Mouse (Mus musculus): ENCODE measurements around the gene Igdcc3. TPM values are rescaled to one million over a fixed set of nuclear protein-coding genes. Genes with fewer than 3 reads are reported as not detected.

Igdcc3 gene
- total and polyA plus RNA-seq, 3 experiments, result 0.21 to 0.26 TPM; not detected in 1

DNA sequence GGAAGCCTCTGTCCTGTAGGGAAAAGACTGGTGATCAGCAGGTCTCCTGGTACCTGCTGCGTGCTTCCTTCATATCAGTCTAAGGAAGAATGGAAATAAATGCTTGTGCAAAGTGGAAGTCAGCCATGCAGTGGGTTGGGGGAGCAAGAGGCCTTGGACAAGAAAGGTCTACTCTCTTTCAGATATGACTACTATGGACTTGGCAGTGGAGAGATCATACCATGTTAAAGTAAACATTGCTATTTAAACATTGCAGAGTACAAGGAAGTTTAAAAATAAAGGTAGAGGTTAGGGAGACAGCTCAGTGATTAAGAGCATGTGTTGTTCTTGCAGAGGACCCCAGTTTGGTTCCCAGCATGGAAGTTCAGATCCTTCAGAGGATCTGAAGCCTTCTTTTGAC is 33.1 kb upstream of the Igdcc3 start:
- no peaks in the 10 kb centered on the region for H3K79me2 ChIP-seq (replicated peaks; ENCODE audit: control insufficient read depth, extremely low read depth, insufficient read depth, poor library complexity, severe bottlenecking)
- H3K9ac ChIP-seq (ENCODE audit: insufficient read depth, low read depth), result no peak overlapping the region
- H3K4me1 ChIP-seq (ENCODE audit: control insufficient read depth in 1 of 2, insufficient read depth in 2 of 2), result peaks cover 4 to 20% of the 10 kb centered on the region in 2 experiments
- DNase-seq (ENCODE audit: extremely low read depth), result no peak
- in situ Hi-C loops (cut with MboI; ENCODE audit: low pct_ligation_motif_present, low pct_unique_long_range_greater_than_20kb, low sequenced_read_pairs) (no loop called here), dilution Hi-C loops (cut with MboI; ENCODE audit: extremely low pct_ligation_motif_present, extremely low pct_unique_long_range_greater_than_20kb, low sequenced_read_pairs) (no loop called here)
- H3K4me3 ChIP-seq (replicated peaks in 1 of 3; ENCODE audit: low read depth in 2 of 3, low read length in 2 of 3, poor library complexity in 1 of 3), result no peak overlapping the region
- TF ChIP-seq USF2 (conservative IDR thresholded peaks at IDR 0.05; ENCODE audit: low read depth, low read length) (no peak), RCOR1 (conservative IDR thresholded peaks at IDR 0.05; ENCODE audit: low read depth, low read length) (no peak), KAT2A (IDR thresholded peaks at IDR 0.05; ENCODE audit: insufficient replicate concordance, low read length) (no peak), BHLHE40 (IDR thresholded peaks at IDR 0.05; ENCODE audit: low read depth, low read length) (no peak), EP300 (IDR thresholded peaks at IDR 0.05; ENCODE audit: low read length) (no peak), SMC3 (IDR thresholded peaks at IDR 0.05; ENCODE audit: low read depth, low read length) (no peak), MAFK (IDR thresholded peaks at IDR 0.05; ENCODE audit: insufficient replicate concordance, low read length) (no peak), MXI1 (IDR thresholded peaks at IDR 0.05; ENCODE audit: low read depth, low read length) (no peak), HCFC1 (IDR thresholded peaks at IDR 0.05; ENCODE audit: low read depth, low read length) (no peak), NELFE (IDR thresholded peaks at IDR 0.05; ENCODE audit: low read depth, low read length) (no peak), USF1 (IDR thresholded peaks at IDR 0.05; ENCODE audit: low read depth, low read length) (no peak), MYC (IDR thresholded peaks at IDR 0.05; ENCODE audit: low read depth, low read length) (no peak), CHD1 (IDR thresholded peaks at IDR 0.05; ENCODE audit: low read depth, low read length) (no peak), E2F4 (IDR thresholded peaks at IDR 0.05; ENCODE audit: insufficient replicate concordance, low read depth, low read length) (no peak), CTCF (conservative IDR thresholded peaks at IDR 0.05 in 1 of 2, IDR thresholded peaks at IDR 0.05 in 1 of 2; ENCODE audit: low read depth in 2 of 2, low read length in 2 of 2) (no peak), MAX (IDR thresholded peaks at IDR 0.05; ENCODE audit: low read length) (no peak), ZKSCAN1 (IDR thresholded peaks at IDR 0.05; ENCODE audit: borderline replicate concordance, low read depth, low read length) (no peak), MEF2A (IDR thresholded peaks at IDR 0.05; ENCODE audit: borderline replicate concordance, low read depth, low read length) (no peak), GABPA (IDR thresholded peaks at IDR 0.05; ENCODE audit: insufficient replicate concordance, low read depth, low read length) (no peak)
- no peak overlapping the region for H3K4me2 ChIP-seq (ENCODE audit: insufficient read depth, low read depth, poor library complexity, severe bottlenecking)
- H3K27ac ChIP-seq (ENCODE audit: insufficient read depth, low read depth), result no peak overlapping the region
- H3K27me3 ChIP-seq (replicated peaks), result no peaks in the 10 kb centered on the region
- H3K9me3 ChIP-seq (replicated peaks; ENCODE audit: low read length), result no peaks in the 10 kb centered on the region
- H3K36me3 ChIP-seq (replicated peaks in 1 of 2; ENCODE audit: control insufficient read depth in 1 of 2, insufficient read depth in 1 of 2, low read length in 1 of 2), result no peaks in the 10 kb centered on the region

- peaks cover 4 to 27% of the 10 kb centered on the region in 2 experiments for H3K4me1 ChIP-seq (ENCODE audit: control insufficient read depth in 1 of 2, insufficient read depth in 2 of 2)
- dilution Hi-C loops (cut with MboI; ENCODE audit: extremely low pct_ligation_motif_present, extremely low pct_unique_long_range_greater_than_20kb, low sequenced_read_pairs) (no loop called here), in situ Hi-C loops (cut with MboI; ENCODE audit: low pct_ligation_motif_present, low pct_unique_long_range_greater_than_20kb, low sequenced_read_pairs) (no loop called here)
- H3K79me2 ChIP-seq (replicated peaks; ENCODE audit: control insufficient read depth, extremely low read depth, insufficient read depth, poor library complexity, severe bottlenecking), result no peaks in the 10 kb centered on the region
- no peak for DNase-seq (ENCODE audit: extremely low read depth)
- no peaks in the 10 kb centered on the region for H3K27me3 ChIP-seq (replicated peaks)
- peak overlapping the region; percentile 17; the same call in 1 of the 2 replicates for H3K9ac ChIP-seq (ENCODE audit: insufficient read depth, low read depth)
- no peak overlapping the region for H3K27ac ChIP-seq (ENCODE audit: insufficient read depth, low read depth)
- H3K36me3 ChIP-seq (replicated peaks in 1 of 2; ENCODE audit: control insufficient read depth in 1 of 2, insufficient read depth in 1 of 2, low read length in 1 of 2), result no peaks in the 10 kb centered on the region
- 0 out of 2 replicates have a peak overlapping the region, but pooled peaks have one; percentile 8 for H3K4me2 ChIP-seq (ENCODE audit: insufficient read depth, low read depth, poor library complexity, severe bottlenecking)
- TF ChIP-seq ZNF384 (IDR thresholded peaks at IDR 0.05; ENCODE audit: low read depth, low read length), result no peak
- TF ChIP-seq ELF1 (IDR thresholded peaks at IDR 0.05; ENCODE audit: low read depth, low read length), result no peak; the same call in 1 of the 2 replicates
- no peak for TF ChIP-seq IRF4 (IDR thresholded peaks at IDR 0.05; ENCODE audit: low read depth, low read length)
- no peak for TF ChIP-seq PAX5 (IDR thresholded peaks at IDR 0.05; ENCODE audit: low read length)
- 0 out of 2 replicates have a peak, but pooled peaks have one; percentile 23 for TF ChIP-seq MAZ (IDR thresholded peaks at IDR 0.05; ENCODE audit: low read depth, low read length)
- no peak for TF ChIP-seq MXI1 (IDR thresholded peaks at IDR 0.05; ENCODE audit: low read depth, low read length)
- TF ChIP-seq BHLHE40 (IDR thresholded peaks at IDR 0.05; ENCODE audit: low read depth, low read length), result no peak
- peak; percentile 52; the same call in 1 of the 2 replicates for TF ChIP-seq UBTF (IDR thresholded peaks at IDR 0.05; ENCODE audit: low read depth, low read length)
- TF ChIP-seq TCF12 (IDR thresholded peaks at IDR 0.05; ENCODE audit: low read depth, low read length), result no peak
- no peak for TF ChIP-seq NRF1 (IDR thresholded peaks at IDR 0.05; ENCODE audit: low read depth, low read length)
- no peak for TF ChIP-seq EP300 (IDR thresholded peaks at IDR 0.05; ENCODE audit: low read length)
- TF ChIP-seq MAFK (IDR thresholded peaks at IDR 0.05; ENCODE audit: insufficient replicate concordance, low read length), result no peak
- no peaks in the 10 kb centered on the region for H3K9me3 ChIP-seq (replicated peaks; ENCODE audit: low read length)
- H3K4me3 ChIP-seq (replicated peaks in 1 of 3; ENCODE audit: low read depth in 2 of 3, low read length in 2 of 3, poor library complexity in 1 of 3), result no peak overlapping the region
Measured at GRCm38 (mm10) chr9:65109132-65110072, 31.6 kb upstream of the Igdcc3 start.

Data from CH12.LX (cell line).